Mouse (Mus musculus): ENCODE measurements around the gene Ankmy1. TPM values are rescaled to one million over a fixed set of nuclear protein-coding genes. Genes with fewer than 3 reads are reported as not detected.

The Ankmy1 gene
- polyA plus RNA-seq, 1 experiment from 2014 or later = 0.52 TPM

DNA sequence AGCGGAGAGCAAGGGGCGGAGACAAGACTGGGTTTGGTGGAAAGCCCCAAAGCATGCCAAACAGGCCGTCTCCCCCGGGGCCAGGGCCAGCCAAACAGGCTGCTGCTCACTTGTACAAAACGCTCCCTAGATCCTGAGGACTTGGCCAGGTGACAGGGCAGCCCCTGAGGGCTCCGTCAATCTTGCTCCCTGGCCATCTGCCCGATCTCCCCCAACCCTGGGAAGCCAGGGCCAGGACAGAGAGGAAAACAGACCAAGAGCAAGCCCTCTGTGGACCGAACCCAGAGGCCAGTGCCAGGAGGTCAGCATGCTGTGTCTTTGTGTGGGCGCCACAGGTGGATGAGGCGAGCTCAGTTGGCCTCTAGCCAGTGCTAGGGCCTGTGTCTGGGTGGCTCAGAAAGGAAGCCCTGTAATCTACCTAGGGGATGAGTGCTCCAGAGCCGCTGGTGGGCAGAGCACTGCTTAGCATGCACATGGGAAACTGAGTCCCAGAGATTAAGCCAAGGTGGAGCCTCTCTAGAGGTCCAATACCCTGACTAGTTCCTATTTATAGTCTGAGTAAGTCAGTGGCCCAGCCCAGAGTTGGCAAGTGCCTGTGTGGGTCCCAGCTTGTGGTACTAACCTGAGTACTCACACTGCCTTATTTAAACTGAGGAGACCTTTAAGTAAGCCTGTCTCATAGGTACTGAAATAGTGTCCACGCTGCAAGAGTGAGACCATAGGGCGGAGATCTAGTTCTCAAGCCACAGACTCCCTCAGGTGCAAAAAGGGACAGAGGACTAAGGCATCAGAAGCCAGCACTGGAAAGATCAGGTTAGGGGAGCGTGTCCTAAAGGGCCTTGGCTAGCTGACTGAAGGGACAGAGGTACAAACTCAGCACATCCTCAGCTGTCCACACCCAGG is 64.5 kb downstream of the Ankmy1 start:
- no peak for ATAC-seq (ENCODE audit: low FRiP score, low TSS enrichment)
- H3K27ac ChIP-seq (ENCODE audit: low read length) = no peak overlapping the region
- WGBS = 70% methylated on average over 14 of the region's 14 CpGs
- H3K36me3 ChIP-seq (ENCODE audit: insufficient read depth, low read length) = no peaks in the 10 kb centered on the region
- H3K27me3 ChIP-seq (ENCODE audit: insufficient read depth, low read length) = peaks cover 6% of the 10 kb centered on the region; the same call in 1 of the 2 replicates
- H3K4me3 ChIP-seq (ENCODE audit: low read length) = no peak overlapping the region
- H3K4me1 ChIP-seq (ENCODE audit: insufficient read depth, low read length) = peaks cover 13% of the 10 kb centered on the region
- no peak overlapping the region for H3K9ac ChIP-seq (replicated peaks; ENCODE audit: low read length)
- H3K4me2 ChIP-seq (replicated peaks; ENCODE audit: low read depth, low read length) = no peak overlapping the region
- H3K9me3 ChIP-seq (ENCODE audit: low read length) = no peaks in the 10 kb centered on the region

GRCm38 (mm10) chr1:92833987-92834706 is 68.6 kb downstream of the Ankmy1 start:
- H3K9ac ChIP-seq (replicated peaks; ENCODE audit: low read length) = no peak overlapping the region
- no peaks in the 10 kb centered on the region for H3K9me3 ChIP-seq (ENCODE audit: low read length)
- no peak overlapping the region for H3K4me3 ChIP-seq (ENCODE audit: low read length)
- no peaks in the 10 kb centered on the region for H3K36me3 ChIP-seq (ENCODE audit: insufficient read depth, low read length)
- H3K27me3 ChIP-seq (ENCODE audit: insufficient read depth, low read length) = peaks cover 15% of the 10 kb centered on the region
- H3K4me1 ChIP-seq (ENCODE audit: insufficient read depth, low read length) = peaks cover 24% of the 10 kb centered on the region
- WGBS = 63% methylated on average over 7 of the region's 7 CpGs
- no peak overlapping the region for H3K27ac ChIP-seq (ENCODE audit: low read length)
- 0 out of 2 replicates have a peak overlapping the region, but pooled peaks have one; percentile 81 for H3K4me2 ChIP-seq (replicated peaks; ENCODE audit: low read depth, low read length)
- ATAC-seq (ENCODE audit: low FRiP score, low TSS enrichment) = peak; percentile 5; the same call in 1 of the 2 replicates

GRCm38 (mm10) chr1:92832011-92833010 is 70.4 kb downstream of the Ankmy1 start:
- H3K9ac ChIP-seq (replicated peaks; ENCODE audit: low read length) = peak overlapping the region; percentile 89
- H3K27ac ChIP-seq (ENCODE audit: low read length) = peak overlapping the region; percentile 91
- peak overlapping the region; percentile 81 for H3K4me2 ChIP-seq (replicated peaks; ENCODE audit: low read depth, low read length)
- peak overlapping the region; percentile 76 for H3K4me3 ChIP-seq (ENCODE audit: low read length)
- H3K36me3 ChIP-seq (ENCODE audit: insufficient read depth, low read length) = no peaks in the 10 kb centered on the region
- peaks cover 18% of the 10 kb centered on the region for H3K4me1 ChIP-seq (ENCODE audit: insufficient read depth, low read length)
- ATAC-seq (ENCODE audit: low FRiP score, low TSS enrichment) = peak; percentile 32
- peaks cover 15% of the 10 kb centered on the region for H3K27me3 ChIP-seq (ENCODE audit: insufficient read depth, low read length)
- H3K9me3 ChIP-seq (ENCODE audit: low read length) = no peaks in the 10 kb centered on the region
- WGBS = under 1% methylated on average over 62 of the region's 62 CpGs

- peaks cover 15% of the 10 kb centered on the region for H3K27me3 ChIP-seq (ENCODE audit: insufficient read depth, low read length)
- H3K9ac ChIP-seq (replicated peaks; ENCODE audit: low read length) = peak within 1 kb of the TSS; percentile 89
- H3K27ac ChIP-seq (ENCODE audit: low read length) = peak within 1 kb of the TSS; percentile 91
- no peaks in the 10 kb centered on the region for H3K36me3 ChIP-seq (ENCODE audit: insufficient read depth, low read length)
- peak within 1 kb of the TSS; percentile 76 for H3K4me3 ChIP-seq (ENCODE audit: low read length)
- peak within 1 kb of the TSS; percentile 81 for H3K4me2 ChIP-seq (replicated peaks; ENCODE audit: low read depth, low read length)
- peaks cover 18% of the 10 kb centered on the region for H3K4me1 ChIP-seq (ENCODE audit: insufficient read depth, low read length)
- no peaks in the 10 kb centered on the region for H3K9me3 ChIP-seq (ENCODE audit: low read length)
- peak; percentile 79 for ATAC-seq (ENCODE audit: low FRiP score, low TSS enrichment)
- under 1% methylated on average over 38 of the region's 99 CpGs for WGBS
These were observed 71.3 kb downstream of the Ankmy1 start, which contains the start of gene Gpc1 for GRCm38 (mm10) chr1:92831188-92832001. Gene Gpc1, plus strand, starts transcription at chr1:92831645.

- H3K9ac ChIP-seq (replicated peaks; ENCODE audit: low read length) = 0 out of 2 replicates have a peak overlapping the region, but pooled peaks have one; percentile 4
- H3K4me3 ChIP-seq (ENCODE audit: low read length) = peak overlapping the region; percentile 76
- H3K27me3 ChIP-seq (ENCODE audit: insufficient read depth, low read length) = peaks cover 15% of the 10 kb centered on the region
- peak overlapping the region; percentile 81 for H3K4me2 ChIP-seq (replicated peaks; ENCODE audit: low read depth, low read length)
- no peaks in the 10 kb centered on the region for H3K9me3 ChIP-seq (ENCODE audit: low read length)
- H3K27ac ChIP-seq (ENCODE audit: low read length) = no peak overlapping the region
- peaks cover 18% of the 10 kb centered on the region for H3K4me1 ChIP-seq (ENCODE audit: insufficient read depth, low read length)
- WGBS = 8% methylated on average over 13 of the region's 13 CpGs
- H3K36me3 ChIP-seq (ENCODE audit: insufficient read depth, low read length) = no peaks in the 10 kb centered on the region
- no peak for ATAC-seq (ENCODE audit: low FRiP score, low TSS enrichment)
These were observed 72.0 kb downstream of the Ankmy1 start for GRCm38 (mm10) chr1:92830626-92831187.

DNA sequence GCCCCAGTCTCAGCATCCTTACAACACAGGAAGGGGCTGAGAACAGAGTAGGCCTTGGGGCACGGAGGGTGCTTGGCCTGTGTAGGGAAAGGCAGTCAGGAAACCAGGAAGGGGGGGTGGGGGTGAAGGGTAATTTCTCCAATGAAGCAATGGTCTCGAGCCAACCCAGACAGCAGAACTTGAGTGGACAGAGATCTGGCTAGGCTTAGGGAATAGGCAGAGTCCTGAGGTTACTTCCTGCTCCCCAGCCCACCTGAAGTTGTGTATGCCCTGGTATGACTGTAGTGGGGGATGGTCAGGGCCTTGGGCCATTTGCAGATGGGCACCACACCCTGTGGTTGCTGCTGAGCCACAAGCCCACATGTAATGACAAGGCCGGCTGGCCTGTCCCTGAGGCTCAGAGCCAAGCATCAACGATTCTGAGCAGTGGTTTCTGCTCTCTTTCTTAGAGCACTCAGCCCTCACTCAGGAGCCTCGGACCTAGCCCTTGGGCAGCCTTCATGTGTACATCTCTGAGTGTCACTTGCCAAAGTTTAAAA is 86.9 kb downstream of the Ankmy1 start:
- Histone ChIP-seq H3K4me1 (ENCODE audit: insufficient read depth, low read length) (0 out of 2 replicates have a peak, but pooled peaks cover 6% of the 10 kb centered on the region), H3K9ac (replicated peaks; ENCODE audit: low read length) (no peak overlapping the region), H3K9me3 (ENCODE audit: low read length) (no peaks in the 10 kb centered on the region), H3K36me3 (ENCODE audit: insufficient read depth, low read length) (no peaks in the 10 kb centered on the region), H3K4me3 (ENCODE audit: low read length) (no peak overlapping the region), H3K27ac (ENCODE audit: low read length) (no peak overlapping the region), H3K27me3 (ENCODE audit: insufficient read depth, low read length) (no peaks in the 10 kb centered on the region), H3K4me2 (replicated peaks; ENCODE audit: low read depth, low read length) (no peak overlapping the region)
- no peak for ATAC-seq (ENCODE audit: low FRiP score, low TSS enrichment)
- WGBS = 70% methylated on average over 5 of the region's 5 CpGs

DNA sequence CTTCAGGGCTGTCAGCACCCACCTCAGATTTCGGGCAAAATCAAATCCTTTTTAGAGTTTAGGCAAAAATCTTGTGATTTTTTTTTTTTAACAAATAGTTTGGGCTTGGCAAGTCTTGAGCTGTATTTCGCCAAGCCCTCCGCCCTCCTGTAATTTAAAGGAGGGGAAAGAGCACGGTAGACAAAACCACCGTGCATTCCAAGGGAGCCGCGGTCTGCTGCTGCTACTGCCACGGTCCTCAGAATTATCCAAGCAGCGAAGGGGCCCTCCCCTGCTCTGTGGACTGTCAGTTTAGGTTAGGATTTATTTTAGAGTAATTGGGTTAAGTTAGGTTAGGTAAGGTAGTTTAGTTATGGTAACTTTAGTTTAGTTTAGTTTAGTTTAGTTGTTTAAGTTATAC is 87.6 kb downstream of the Ankmy1 start:
- Histone ChIP-seq H3K9me3 (ENCODE audit: low read length) (no peaks in the 10 kb centered on the region), H3K36me3 (ENCODE audit: insufficient read depth, low read length) (no peaks in the 10 kb centered on the region), H3K4me3 (ENCODE audit: low read length) (no peak overlapping the region), H3K27me3 (ENCODE audit: insufficient read depth, low read length) (no peaks in the 10 kb centered on the region), H3K4me1 (ENCODE audit: insufficient read depth, low read length) (0 out of 2 replicates have a peak, but pooled peaks cover 6% of the 10 kb centered on the region), H3K9ac (replicated peaks; ENCODE audit: low read length) (no peak overlapping the region), H3K27ac (ENCODE audit: low read length) (no peak overlapping the region), H3K4me2 (replicated peaks; ENCODE audit: low read depth, low read length) (no peak overlapping the region)
- no peak for ATAC-seq (ENCODE audit: low FRiP score, low TSS enrichment)
- WGBS = 39% methylated on average over 9 of the region's 9 CpGs

- no peak overlapping the region for H3K9ac ChIP-seq (replicated peaks; ENCODE audit: low read length)
- H3K4me3 ChIP-seq (ENCODE audit: low read length) = no peak overlapping the region
- no peak overlapping the region for H3K4me2 ChIP-seq (replicated peaks; ENCODE audit: low read depth, low read length)
- no peaks in the 10 kb centered on the region for H3K27me3 ChIP-seq (ENCODE audit: insufficient read depth, low read length)
- H3K36me3 ChIP-seq (ENCODE audit: insufficient read depth, low read length) = no peaks in the 10 kb centered on the region
- H3K4me1 ChIP-seq (ENCODE audit: insufficient read depth, low read length) = 0 out of 2 replicates have a peak, but pooled peaks cover 6% of the 10 kb centered on the region
- WGBS = 34% methylated on average over 5 of the region's 5 CpGs
- H3K9me3 ChIP-seq (ENCODE audit: low read length) = 0 out of 2 replicates have a peak, but pooled peaks cover 6% of the 10 kb centered on the region
- no peak overlapping the region for H3K27ac ChIP-seq (ENCODE audit: low read length)
- ATAC-seq (ENCODE audit: low FRiP score, low TSS enrichment) = peak; percentile 42; the same call in 1 of the 2 replicates
These were observed 88.4 kb downstream of the Ankmy1 start for GRCm38 (mm10) chr1:92814319-92814718.
